Mouse (Mus musculus) C2C12 (cell line): ENCODE data around the gene Dhh. TPM values are rescaled to one million over a fixed set of nuclear protein-coding genes. Genes with fewer than 3 reads are reported as not detected.

Experiments
- H3K27me3 ChIP-seq: one replicate; pipeline ENCODE4 v1.6.1; 2011; ENCODE audit not compliant: control insufficient read depth, insufficient read depth, insufficient read length
- H3K36me3 ChIP-seq: one replicate; pipeline ENCODE4 v1.6.1; 2011; ENCODE audit not compliant: control insufficient read depth, insufficient read depth
- H3K4me3 ChIP-seq: one replicate; pipeline ENCODE4 v1.5.1; 2011; ENCODE audit warnings: mild to moderate bottlenecking, control low read depth; ENCODE audit not compliant: poor library complexity, insufficient read depth, severe bottlenecking
- H3K79me2 ChIP-seq: one replicate; pipeline ENCODE4 v1.6.1; 2011; ENCODE audit not compliant: control insufficient read depth, insufficient read depth
- H3K79me3 ChIP-seq: one replicate; pipeline ENCODE4 v1.6.1; 2011; ENCODE audit warnings: low read depth, control low read depth
- H3ac ChIP-seq: one replicate; pipeline ENCODE3; 2011; ENCODE audit warnings: low read depth; ENCODE audit not compliant: control insufficient read depth, insufficient read length
- CEBPB ChIP-seq: IDR thresholded peaks from one replicate; pipeline ENCODE4 v1.6.1; 2011; ENCODE audit warnings: low read depth, mild to moderate bottlenecking, control low read depth, moderate library complexity
- CTCF ChIP-seq: IDR thresholded peaks from one replicate; pipeline ENCODE4 v1.5.1; 2011; ENCODE audit not compliant: control insufficient read depth, insufficient read depth, insufficient read length
- FOSL1 ChIP-seq: IDR thresholded peaks from one replicate; pipeline ENCODE4 v1.8.0; 2011; ENCODE audit warnings: mild to moderate bottlenecking, low read length; ENCODE audit not compliant: poor library complexity, insufficient read depth, severe bottlenecking
- MAX ChIP-seq: IDR thresholded peaks from one replicate; pipeline ENCODE4 v1.6.1; 2011; ENCODE audit warnings: mild to moderate bottlenecking, control low read depth
- MYOD1 ChIP-seq: IDR thresholded peaks from one replicate; pipeline ENCODE4 v1.6.1; 2011; ENCODE audit warnings: low read depth; ENCODE audit not compliant: control insufficient read depth, insufficient read length
- MYOG ChIP-seq: IDR thresholded peaks from one replicate; pipeline ENCODE4 v1.6.1; 2011; ENCODE audit not compliant: control insufficient read depth, insufficient read length; ENCODE audit errors: extremely low read depth
- USF1 ChIP-seq: IDR thresholded peaks from one replicate; pipeline ENCODE4 v1.6.1; 2011; ENCODE audit warnings: low read depth, mild to moderate bottlenecking, control low read depth, moderate library complexity
- polyA plus RNA-seq: library from polyadenylated mRNA; unstranded; fragments of >200 nt; fragmentation: generic; extraction: Trizol; gene quantifications from one replicate; pipeline ENCODE4 v1.2.1, GENCODE M21; 2012; ENCODE audit warnings: missing spikeins

Dhh gene
- polyA plus RNA-seq, 1 experiment: 0.16 TPM

GRCm38 (mm10) chr15:98917538-98918498 lies 19.5 kb upstream of the Dhh start, which contains the start of gene Lmbr1l:
Gene Lmbr1l (minus strand): TSS chr15:98918231.
- no peak for TF ChIP-seq FOSL1
- no peak for TF ChIP-seq MYOG
- TF ChIP-seq CTCF: no peak
- no peak for TF ChIP-seq MAX
- no peak for TF ChIP-seq USF1
- no peak for TF ChIP-seq CEBPB
- Histone ChIP-seq H3K79me2 (peaks cover 34% of the 10 kb centered on the region), H3K36me3 (peaks cover 12% of the 10 kb centered on the region), H3K4me3 (peak within 1 kb of the TSS; percentile 78), H3K79me3 (no peaks in the 10 kb centered on the region), H3ac (peak within 1 kb of the TSS; percentile 50), H3K27me3 (no peaks in the 10 kb centered on the region)

GRCm38 (mm10) chr15:98917091-98917490 lies 18.8 kb upstream of the Dhh start:
- TF ChIP-seq MYOG (no peak), USF1 (no peak), MAX (peak; percentile 55), MYOD1 (no peak)
- Histone ChIP-seq H3K27me3 (no peaks in the 10 kb centered on the region), H3K79me2 (peaks cover 34% of the 10 kb centered on the region)

GRCm38 (mm10) chr15:98916016-98916415 lies 17.7 kb upstream of the Dhh start:
- no peak overlapping the region for H3K4me3 ChIP-seq
- peaks cover 34% of the 10 kb centered on the region for H3K79me2 ChIP-seq
- no peak for TF ChIP-seq CTCF
- TF ChIP-seq CEBPB: no peak
- no peak overlapping the region for H3ac ChIP-seq
- no peaks in the 10 kb centered on the region for H3K79me3 ChIP-seq
- H3K27me3 ChIP-seq: no peaks in the 10 kb centered on the region
- H3K36me3 ChIP-seq: peaks cover 30% of the 10 kb centered on the region

More at GRCm38 (mm10) chr15:98917091-98917490, 18.8 kb upstream of the Dhh start:
- Histone ChIP-seq H3K79me3 (no peaks in the 10 kb centered on the region), H3K4me3 (peak overlapping the region; percentile 78), H3K36me3 (peaks cover 19% of the 10 kb centered on the region), H3ac (peak overlapping the region; percentile 32)

- Histone ChIP-seq H3ac (no peak overlapping the region), H3K79me2 (peaks cover 34% of the 10 kb centered on the region), H3K36me3 (peaks cover 41% of the 10 kb centered on the region), H3K27me3 (no peaks in the 10 kb centered on the region), H3K79me3 (no peaks in the 10 kb centered on the region), H3K4me3 (no peak overlapping the region)
- no peak for TF ChIP-seq MAX
- no peak for TF ChIP-seq USF1
- TF ChIP-seq CEBPB: no peak
- no peak for TF ChIP-seq MYOD1
- TF ChIP-seq CTCF: no peak
- TF ChIP-seq MYOG: no peak
- TF ChIP-seq FOSL1: no peak
Observed at GRCm38 (mm10) chr15:98914903-98915302, 16.6 kb upstream of the Dhh start.

GRCm38 (mm10) chr15:98904692-98905091 lies 6.4 kb upstream of the Dhh start:
- no peaks in the 10 kb centered on the region for H3K79me3 ChIP-seq
- TF ChIP-seq MAX (no peak), FOSL1 (no peak), MYOG (no peak), CTCF (peak; percentile 66), CEBPB (no peak), MYOD1 (no peak), USF1 (no peak)
- no peaks in the 10 kb centered on the region for H3K79me2 ChIP-seq
- H3K4me3 ChIP-seq: no peak overlapping the region
- peaks cover 11% of the 10 kb centered on the region for H3K36me3 ChIP-seq
- H3ac ChIP-seq: no peak overlapping the region
- no peaks in the 10 kb centered on the region for H3K27me3 ChIP-seq

GRCm38 (mm10) chr15:98902600-98902999 lies 4.3 kb upstream of the Dhh start:
- Histone ChIP-seq H3ac (no peak overlapping the region), H3K79me3 (no peaks in the 10 kb centered on the region), H3K27me3 (peaks cover 7% of the 10 kb centered on the region), H3K4me3 (no peak overlapping the region), H3K79me2 (no peaks in the 10 kb centered on the region), H3K36me3 (no peaks in the 10 kb centered on the region)
- TF ChIP-seq USF1 (no peak), CEBPB (no peak), FOSL1 (no peak), MAX (no peak), MYOG (no peak), CTCF (no peak), MYOD1 (no peak)
